Mouse (Mus musculus) MEL-GATA-1-ER (cell line): ENCODE measurements around the gene Itpr1.
"Not testable (repeated sequence)": the region's sequence is repeated elsewhere in the genome, so short reads cannot be mapped to it uniquely, and the experiment has no call there.

Source experiments
- DNase-seq: peaks from one replicate; pipeline ENCODE4 v3.0.0-alpha.2; 2012; ENCODE audit warnings: low read depth; ENCODE audit errors: extremely low read depth

The Itpr1 gene

GRCm38 (mm10) chr6:108536546-108537317, 323.8 kb downstream of the Itpr1 start:
- DNase-seq = peak; percentile 70

GRCm38 (mm10) chr6:108538406-108538805, 325.5 kb downstream of the Itpr1 start:
- no peak for DNase-seq

GRCm38 (mm10) chr6:108540441-108540840, 327.5 kb downstream of the Itpr1 start:
- no peak for DNase-seq

- DNase-seq = no peak
Measured at GRCm38 (mm10) chr6:108544917-108545316, 332.0 kb downstream of the Itpr1 start.

GRCm38 (mm10) chr6:108545464-108545863, 332.6 kb downstream of the Itpr1 start:
- no peak for DNase-seq

GRCm38 (mm10) chr6:108548413-108548812, 335.5 kb downstream of the Itpr1 start:
- no peak for DNase-seq

GRCm38 (mm10) chr6:108549495-108549935, 336.6 kb downstream of the Itpr1 start:
- DNase-seq = no peak

GRCm38 (mm10) chr6:108551725-108552620, 339.1 kb downstream of the Itpr1 start:
- DNase-seq = no peak

GRCm38 (mm10) chr6:108553013-108553412, 340.1 kb downstream of the Itpr1 start:
- DNase-seq = no peak

- DNase-seq = no peak
Measured at GRCm38 (mm10) chr6:108553536-108553935, 340.6 kb downstream of the Itpr1 start.

GRCm38 (mm10) chr6:108554389-108554788, 341.5 kb downstream of the Itpr1 start:
- no peak for DNase-seq

GRCm38 (mm10) chr6:108554878-108555277, 342.0 kb downstream of the Itpr1 start:
- no peak for DNase-seq

GRCm38 (mm10) chr6:108557576-108558322, 344.9 kb downstream of the Itpr1 start:
- DNase-seq = no peak

GRCm38 (mm10) chr6:108559226-108559625, 346.3 kb downstream of the Itpr1 start:
- DNase-seq = not testable (repeated sequence)

- DNase-seq = no peak
Measured at GRCm38 (mm10) chr6:108562971-108563370, 350.1 kb downstream of the Itpr1 start.

GRCm38 (mm10) chr6:108565447-108565846, 352.6 kb downstream of the Itpr1 start:
- not testable (repeated sequence) for DNase-seq

- DNase-seq = peak; percentile 33
Measured at GRCm38 (mm10) chr6:108566549-108566948, 353.7 kb downstream of the Itpr1 start.

- DNase-seq = no peak
Measured at GRCm38 (mm10) chr6:108569460-108570187, 356.7 kb downstream of the Itpr1 start.

- DNase-seq = no peak
Measured at GRCm38 (mm10) chr6:108570351-108571041, 357.6 kb downstream of the Itpr1 start.

GRCm38 (mm10) chr6:108571042-108571590, 358.2 kb downstream of the Itpr1 start:
- peak; percentile 59 for DNase-seq
